Mouse (Mus musculus) left cerebral cortex, postnatal 36 days (tissue): ENCODE measurements around the gene Kcnma1. TPM values are rescaled to one million over a fixed set of nuclear protein-coding genes. Genes with fewer than 3 reads are reported as not detected.

Experiments
- DNase-seq, 2 experiments: peaks; one replicate each; pipeline ENCODE4 v3.0.0; 2021 to 2022; ENCODE audit warnings: low spot score in 2 of 2, mixed read lengths in 1 of 2
- intact Hi-C: fragments of 180-260 bp; cut with DNase I; formaldehyde crosslinking; loops from one replicate; pipeline ENCODE4 v1.15.1; 2025
- total RNA-seq, 2 experiments: library from RNA; stranded (reverse); gene quantifications; 2 replicates each; pipeline ENCODE4 v1.2.3; 2021

Gene Kcnma1
- total RNA-seq, 2 experiments from 2014 or later = 177 to 194 TPM

DNA sequence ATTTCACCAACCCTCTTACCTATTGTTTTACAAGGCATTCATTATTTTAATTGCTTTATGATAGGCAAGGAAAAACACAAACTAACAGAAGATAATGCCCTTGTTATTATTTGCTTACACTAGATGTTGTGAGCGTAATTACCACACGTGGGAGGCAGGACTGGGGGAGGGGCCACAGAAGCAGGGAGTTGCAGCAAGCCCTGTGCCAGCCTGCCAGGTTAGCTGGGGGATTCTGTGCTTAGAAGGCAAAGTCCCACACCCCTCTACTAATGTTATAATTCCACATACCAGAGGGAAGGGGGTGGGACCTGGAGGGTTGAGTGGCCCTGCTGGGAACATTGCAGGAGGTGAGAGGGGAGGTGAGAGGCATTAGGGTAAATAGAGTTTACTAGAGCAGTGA, 207.9 kb downstream of the Kcnma1 start:
- intact Hi-C loops = no loop called here

DNA sequence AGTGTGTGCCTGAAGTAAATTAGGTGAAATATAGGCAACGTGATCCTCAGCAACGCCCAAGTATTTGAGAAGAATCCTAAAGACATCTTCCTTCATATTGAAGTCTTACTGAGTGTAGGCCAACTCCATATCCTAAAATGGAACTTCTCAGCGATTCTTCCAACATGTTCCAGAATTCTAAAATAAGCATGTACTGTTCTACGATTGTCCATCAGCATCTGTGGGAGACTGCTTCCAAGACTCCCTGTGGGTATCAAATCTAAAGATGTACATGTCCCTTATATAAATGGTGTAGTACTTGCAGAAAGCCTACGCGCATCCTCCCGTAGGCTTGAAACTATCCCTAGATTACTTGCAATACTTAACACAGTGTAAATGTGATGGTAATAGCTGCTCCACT, 217.4 kb downstream of the Kcnma1 start:
- DNase-seq = no peak
- intact Hi-C loops = no loop called here

More for the DNA sequence above, 207.9 kb downstream of the Kcnma1 start:
- DNase-seq = no peak

DNA sequence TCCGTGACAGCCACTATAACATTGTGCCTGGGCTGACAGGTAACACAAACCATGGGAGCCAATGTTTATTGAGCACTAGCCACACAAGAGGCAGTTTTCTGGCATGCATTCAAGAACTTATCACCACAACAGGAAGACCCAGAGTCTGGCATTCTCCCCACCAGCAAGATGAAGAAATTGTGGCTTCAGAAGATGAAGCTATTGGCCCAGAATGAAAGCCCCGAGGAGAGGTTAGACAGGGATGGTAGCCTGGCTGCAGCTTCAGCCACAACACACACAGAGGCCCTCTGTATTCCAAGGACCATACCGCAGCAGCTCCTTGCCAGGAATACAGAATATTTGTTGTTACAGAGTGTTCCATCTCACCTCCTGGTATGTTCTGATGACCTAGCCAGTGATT, 221.6 kb downstream of the Kcnma1 start:
- intact Hi-C loops = no loop called here
- DNase-seq = no peak

GRCm38 (mm10) chr14:23792076-23792475, 222.2 kb downstream of the Kcnma1 start:
- intact Hi-C loops = no loop called here
- DNase-seq = no peak

DNA sequence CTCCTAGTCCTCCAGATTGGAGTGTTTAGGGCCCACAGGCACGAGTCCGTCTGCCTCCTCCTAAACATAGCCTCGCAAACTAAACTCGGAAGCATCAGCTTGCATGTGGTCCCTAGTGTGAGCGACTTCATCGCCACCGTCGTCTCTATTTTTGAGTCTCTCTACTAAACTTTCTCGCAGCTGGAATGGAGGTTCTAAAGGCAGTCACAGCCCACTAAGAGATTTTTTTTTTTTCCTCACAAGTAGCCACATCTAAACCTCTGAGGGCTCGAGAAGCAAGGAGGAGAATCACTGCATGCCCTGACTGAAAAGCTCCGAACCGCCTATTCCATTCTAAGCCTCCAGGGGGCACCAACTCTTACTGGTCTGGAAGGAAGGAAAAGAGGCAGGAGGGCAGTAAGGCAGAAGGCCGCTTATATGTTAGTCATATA, 223.0 kb downstream of the Kcnma1 start:
- peak; percentile 79 to 81 for DNase-seq
- intact Hi-C loops = loop anchor here (2.0 kb wide), 1 partner anchor 214 kb away; no protein-coding TSS in a partner anchor

DNA sequence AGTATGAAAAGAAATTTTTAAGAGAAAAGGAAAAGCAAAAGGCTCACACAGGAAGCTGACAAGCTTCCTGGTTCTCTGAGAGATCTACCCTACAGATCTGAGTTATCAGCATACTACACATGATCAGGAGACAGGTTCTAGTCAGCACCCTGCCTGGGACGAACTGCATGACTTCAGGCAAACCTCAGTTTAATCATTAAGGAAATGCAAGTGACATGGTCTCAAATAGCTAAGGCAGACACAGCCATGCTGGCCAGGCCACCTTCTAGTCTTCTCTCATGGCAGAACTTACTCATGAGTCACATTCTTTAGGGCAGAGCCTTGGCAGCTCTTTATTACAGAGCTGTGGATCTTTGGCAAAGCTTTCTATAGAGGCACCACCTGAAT, 227.6 kb downstream of the Kcnma1 start:
- DNase-seq = no peak
- intact Hi-C loops = loop anchor here (5.0 kb wide), 1 partner anchor 204 kb away; no protein-coding TSS in a partner anchor

GRCm38 (mm10) chr14:23785921-23786686, 228.2 kb downstream of the Kcnma1 start:
- peak; percentile 41 to 74 for DNase-seq
- intact Hi-C loops = loop anchor here (5.0 kb wide), 1 partner anchor 204 kb away; no protein-coding TSS in a partner anchor

- DNase-seq = peak in 1 of 2 experiments; percentile 43
- intact Hi-C loops = no loop called here
Observed at GRCm38 (mm10) chr14:23782845-23783609, 231.3 kb downstream of the Kcnma1 start.

DNA sequence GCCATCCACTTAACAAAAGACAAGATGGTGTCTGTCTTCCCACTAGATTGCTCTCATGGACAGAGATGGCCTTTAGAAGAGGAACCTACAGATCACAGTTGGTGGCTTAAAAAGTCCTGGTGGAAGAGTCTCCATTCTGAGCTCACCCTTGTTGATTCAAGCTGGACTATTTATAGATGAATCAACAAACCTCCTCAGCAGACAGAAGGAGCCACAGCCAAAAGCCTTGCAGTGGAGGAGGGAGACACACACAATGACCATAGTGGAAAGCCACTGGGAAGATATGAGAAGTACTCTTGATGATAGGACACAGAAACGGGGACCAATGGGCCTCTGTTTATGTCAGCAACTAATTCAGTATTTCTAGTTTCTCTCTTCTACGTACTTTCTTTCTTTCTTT, 239.7 kb downstream of the Kcnma1 start:
- intact Hi-C loops = no loop called here
- DNase-seq = no peak

DNA sequence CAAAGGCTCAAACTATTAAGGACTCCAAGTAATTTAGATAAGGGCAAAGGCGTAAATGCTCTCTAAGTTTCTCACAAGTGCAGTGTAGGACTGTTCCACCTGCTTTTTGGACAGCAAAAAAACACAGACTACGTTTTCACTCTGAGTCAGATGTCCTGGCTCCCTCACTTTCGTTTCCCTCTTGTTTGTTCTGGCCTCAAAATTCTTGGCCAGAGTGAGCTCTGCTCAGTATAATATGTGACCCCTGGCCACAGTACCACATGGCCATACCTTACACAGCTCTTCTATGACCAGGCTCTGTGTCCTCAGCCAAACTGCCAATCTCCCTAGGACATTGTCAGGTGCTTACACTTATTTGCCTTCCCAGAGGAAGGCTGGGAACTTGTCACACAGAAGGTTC, 241.6 kb downstream of the Kcnma1 start:
- intact Hi-C loops = no loop called here
- no peak for DNase-seq

GRCm38 (mm10) chr14:23771794-23772193, 242.5 kb downstream of the Kcnma1 start:
- no peak for DNase-seq
- intact Hi-C loops = no loop called here

DNA sequence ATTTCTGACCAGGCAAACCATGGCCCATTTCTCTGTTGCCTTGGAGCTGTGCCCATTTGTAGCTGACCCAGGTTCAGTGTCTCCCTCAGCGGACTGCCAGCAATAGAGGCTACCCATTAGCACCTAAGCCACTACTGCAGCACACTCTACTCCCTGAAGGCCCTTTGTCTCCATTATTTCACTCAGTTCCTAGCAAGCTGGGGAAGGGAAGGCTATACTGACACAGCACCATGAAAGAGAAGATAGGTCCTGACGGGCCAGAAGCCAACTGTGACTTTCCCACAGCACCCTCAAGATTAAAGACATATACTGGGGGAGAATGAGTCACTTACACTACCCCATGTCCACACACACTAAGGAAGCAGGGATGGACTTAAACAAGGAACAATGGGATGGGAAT, 251.8 kb downstream of the Kcnma1 start:
- intact Hi-C loops = no loop called here

DNA sequence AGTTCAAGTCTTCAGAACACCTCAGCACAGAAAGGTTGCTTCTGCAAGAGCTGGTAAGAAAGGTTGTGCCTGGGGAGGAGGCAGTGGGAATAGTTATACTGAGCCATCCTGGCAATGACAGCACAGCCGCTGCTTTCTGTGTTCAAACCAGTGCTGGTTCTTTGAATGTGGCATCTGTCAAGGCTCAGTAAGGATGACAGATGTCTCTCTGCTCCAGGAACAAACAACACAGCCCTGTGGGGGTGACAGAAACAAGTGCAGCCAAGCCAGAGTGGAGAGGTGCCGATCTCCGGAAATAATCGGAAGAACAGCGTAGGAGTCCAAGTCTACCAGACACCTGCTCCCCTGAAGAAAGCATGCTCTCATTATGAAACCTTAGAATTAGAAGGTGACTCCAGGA, 254.7 kb downstream of the Kcnma1 start:
- peak; percentile 34 to 57 for DNase-seq
- intact Hi-C loops = no loop called here

More for the DNA sequence above, 251.8 kb downstream of the Kcnma1 start:
- no peak for DNase-seq

DNA sequence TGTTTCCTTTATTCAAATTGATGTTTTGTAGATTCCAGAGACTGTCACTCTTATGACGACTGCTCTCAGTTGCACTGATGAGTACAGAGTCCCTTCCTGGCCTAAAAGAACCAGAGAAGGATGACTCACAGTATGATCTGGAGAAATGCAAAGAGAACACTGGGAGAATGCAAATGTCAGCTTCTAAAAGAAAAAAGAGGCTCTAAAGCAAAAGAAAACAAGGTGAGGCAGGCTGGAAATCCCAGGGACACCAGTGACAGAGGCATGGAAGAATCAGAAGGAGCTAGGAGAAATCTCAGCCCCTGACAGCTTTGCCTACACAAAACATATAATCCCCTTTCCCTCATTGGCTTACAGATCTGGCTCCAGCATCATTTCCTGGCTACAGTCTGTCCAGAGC, 255.9 kb downstream of the Kcnma1 start:
- intact Hi-C loops = no loop called here
- no peak for DNase-seq

GRCm38 (mm10) chr14:23748011-23748410, 266.3 kb downstream of the Kcnma1 start:
- intact Hi-C loops = no loop called here
- no peak for DNase-seq

- intact Hi-C loops = no loop called here
- no peak for DNase-seq
Observed at GRCm38 (mm10) chr14:23746976-23747375, 267.3 kb downstream of the Kcnma1 start.

DNA sequence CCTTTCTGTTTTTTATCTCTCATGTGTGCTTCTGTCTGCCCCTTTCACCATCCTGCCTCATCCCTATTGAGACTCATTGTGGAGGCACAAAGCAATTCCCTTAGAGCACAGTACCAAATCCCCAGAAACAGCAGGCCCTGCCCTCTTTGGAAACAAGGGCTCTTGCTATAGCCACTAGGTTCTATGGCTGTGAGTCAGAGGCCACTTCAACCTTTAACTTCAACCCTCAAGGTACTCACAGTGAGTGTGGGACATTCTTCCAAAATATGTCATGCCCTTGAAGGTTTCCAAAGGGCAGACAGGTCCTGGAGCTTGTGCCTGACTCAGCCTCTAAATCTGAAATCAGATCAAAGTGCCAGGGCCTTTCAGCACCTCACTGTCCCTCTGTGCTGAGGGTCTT, 272.8 kb downstream of the Kcnma1 start:
- intact Hi-C loops = no loop called here
- no peak for DNase-seq

DNA sequence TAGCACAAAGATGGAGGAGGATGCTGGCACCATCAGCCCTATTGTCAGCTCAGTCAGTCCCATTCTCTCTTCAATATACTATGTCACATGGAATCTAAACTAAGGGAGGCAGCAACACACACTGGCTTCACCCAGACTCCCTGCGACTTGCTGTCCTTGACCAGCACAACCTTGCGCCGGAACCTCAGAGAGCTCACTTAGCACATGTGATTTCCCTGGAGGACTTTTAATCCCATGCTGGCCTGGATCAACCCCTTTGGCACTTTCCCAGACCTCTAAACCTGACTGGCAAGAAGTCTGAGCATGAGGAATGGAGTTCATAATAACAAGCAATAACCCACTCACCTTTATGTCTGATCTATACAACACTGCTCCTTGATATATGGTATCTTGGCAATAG, 280.1 kb downstream of the Kcnma1 start:
- DNase-seq = no peak
- intact Hi-C loops = no loop called here

- DNase-seq = no peak
- intact Hi-C loops = no loop called here
Observed at GRCm38 (mm10) chr14:23729377-23729776, 284.9 kb downstream of the Kcnma1 start.

- intact Hi-C loops = no loop called here
Observed at GRCm38 (mm10) chr14:23723701-23724430, 290.4 kb downstream of the Kcnma1 start.

More at GRCm38 (mm10) chr14:23723701-23724430, 290.4 kb downstream of the Kcnma1 start:
- DNase-seq = no peak
